Mouse (Mus musculus) midbrain, embryonic 16.5 days (tissue): ENCODE results near the gene Fblim1. TPM values are rescaled to one million over a fixed set of nuclear protein-coding genes. Genes with fewer than 3 reads are reported as not detected.

Experiments used
- ATAC-seq: fragments of 200-750 bp; cut with Nextera tagmentation; 2 replicates; pipeline ENCODE4 v1.8.0; 2017; ENCODE audit warnings: moderate TSS enrichment
- H3K27ac ChIP-seq: fragments of 300-500 bp; sonication (generic); 2 replicates; pipeline ENCODE4 v1.5.1; 2014; ENCODE audit warnings: mild to moderate bottlenecking, low read length, mixed read lengths
- H3K27me3 ChIP-seq: fragments of 300-500 bp; sonication (generic); 2 replicates; pipeline ENCODE4 v1.6.1; 2014; ENCODE audit warnings: low read depth, low read length, mixed read lengths; ENCODE audit not compliant: control insufficient read depth, insufficient read depth
- H3K36me3 ChIP-seq: fragments of 300-500 bp; sonication (generic); 2 replicates; pipeline ENCODE4 v1.6.1; 2014; ENCODE audit warnings: mild to moderate bottlenecking, low read length, moderate library complexity, mixed read lengths; ENCODE audit not compliant: control insufficient read depth, insufficient read depth
- H3K4me1 ChIP-seq: fragments of 300-500 bp; sonication (generic); 2 replicates; pipeline ENCODE4 v1.6.1; 2014; ENCODE audit warnings: mild to moderate bottlenecking, low read length, mixed read lengths; ENCODE audit not compliant: control insufficient read depth, insufficient read depth
- H3K4me2 ChIP-seq: fragments of 300-500 bp; sonication (generic); 2 replicates; pipeline ENCODE4 v1.6.1; 2014; ENCODE audit warnings: mild to moderate bottlenecking, low read length, mixed read lengths
- H3K4me3 ChIP-seq: fragments of 300-500 bp; sonication (generic); 2 replicates; pipeline ENCODE4 v1.5.1; 2014; ENCODE audit warnings: low read depth, mild to moderate bottlenecking, low read length, moderate library complexity, mixed read lengths
- H3K9ac ChIP-seq: fragments of 300-500 bp; sonication (generic); 2 replicates; pipeline ENCODE4 v1.6.1; 2014; ENCODE audit warnings: low read depth, low read length, mixed read lengths
- H3K9me3 ChIP-seq: fragments of 300-500 bp; sonication (generic); replicated peaks from 2 replicates; pipeline ENCODE4 v1.6.1; 2014; ENCODE audit warnings: mild to moderate bottlenecking, low read length, mixed read lengths; ENCODE audit not compliant: control insufficient read depth, poor library complexity, severe bottlenecking
- WGBS: fragments of 180-500 bp; shearing (Covaris S2); extraction: QIAGEN DNeasy Blood & Tissue Kit; methylation state at CpG from one replicate; pipeline ENCODE4 v1.1.7; 2014; 5-methylcytosine and 5-hydroxymethylcytosine counted together
- polyA plus RNA-seq: library from polyadenylated mRNA; unstranded; fragments of >200 nt; fragmentation: Nextera tagmentation; extraction: Ambion mirVana; gene quantifications from 2 replicates; pipeline ENCODE4 v1.2.1, GENCODE M21; 2015

Gene Fblim1
- polyA plus RNA-seq, 1 experiment from 2014 or later: 35.6 TPM

GRCm38 (mm10) chr4:141622580-141622979, 16.7 kb upstream of the Fblim1 start:
- Histone ChIP-seq H3K9ac (no peak overlapping the region), H3K4me3 (no peak overlapping the region), H3K36me3 (peaks cover 20% of the 10 kb centered on the region), H3K4me2 (no peak overlapping the region), H3K27me3 (no peaks in the 10 kb centered on the region), H3K27ac (no peak overlapping the region), H3K4me1 (peaks cover 2% of the 10 kb centered on the region), H3K9me3 (no peaks in the 10 kb centered on the region)
- 91% methylated on average over 5 of the region's 5 CpGs for WGBS
- ATAC-seq: no peak

- ATAC-seq: no peak
- Histone ChIP-seq H3K4me3 (no peak overlapping the region), H3K9ac (no peak overlapping the region), H3K36me3 (peaks cover 17% of the 10 kb centered on the region), H3K4me1 (peaks cover 3% of the 10 kb centered on the region), H3K27ac (no peak overlapping the region), H3K4me2 (no peak overlapping the region), H3K9me3 (no peaks in the 10 kb centered on the region), H3K27me3 (no peaks in the 10 kb centered on the region)
- WGBS: 84% methylated on average over 8 of the region's 8 CpGs
Observed at GRCm38 (mm10) chr4:141622091-141622490, 16.2 kb upstream of the Fblim1 start.

GRCm38 (mm10) chr4:141621297-141621696, 15.4 kb upstream of the Fblim1 start:
- no peaks in the 10 kb centered on the region for H3K27me3 ChIP-seq
- H3K9ac ChIP-seq: no peak overlapping the region
- WGBS: 87% methylated on average over 8 of the region's 8 CpGs
- H3K36me3 ChIP-seq: peaks cover 11% of the 10 kb centered on the region
- peaks cover 3% of the 10 kb centered on the region for H3K4me1 ChIP-seq
- no peak overlapping the region for H3K4me2 ChIP-seq
- H3K4me3 ChIP-seq: no peak overlapping the region
- H3K27ac ChIP-seq: no peak overlapping the region
- ATAC-seq: no peak
- H3K9me3 ChIP-seq: no peaks in the 10 kb centered on the region

- WGBS: 86% methylated on average over 9 of the region's 9 CpGs
- Histone ChIP-seq H3K36me3 (0 out of 2 replicates have a peak, but pooled peaks cover under 1% of the 10 kb centered on the region), H3K4me1 (peaks cover 3% of the 10 kb centered on the region), H3K4me3 (no peak overlapping the region), H3K9ac (no peak overlapping the region), H3K9me3 (no peaks in the 10 kb centered on the region), H3K4me2 (no peak overlapping the region), H3K27me3 (no peaks in the 10 kb centered on the region), H3K27ac (no peak overlapping the region)
- ATAC-seq: no peak
Observed at GRCm38 (mm10) chr4:141619299-141619883, 13.5 kb upstream of the Fblim1 start.

GRCm38 (mm10) chr4:141618565-141619243, 12.8 kb upstream of the Fblim1 start, which contains the start of gene Tmem82:
Gene Tmem82 (minus strand): TSS chr4:141618633.
- Histone ChIP-seq H3K9ac (no peak within 1 kb of the TSS), H3K27me3 (no peaks in the 10 kb centered on the region), H3K4me3 (no peak within 1 kb of the TSS), H3K9me3 (no peaks in the 10 kb centered on the region), H3K4me2 (peak within 1 kb of the TSS; percentile 35), H3K36me3 (no peaks in the 10 kb centered on the region), H3K4me1 (peaks cover 3% of the 10 kb centered on the region), H3K27ac (no peak within 1 kb of the TSS)
- WGBS: 31% methylated on average over 16 of the region's 20 CpGs
- ATAC-seq: no peak

GRCm38 (mm10) chr4:141617863-141618564, 12.1 kb upstream of the Fblim1 start:
- WGBS: 10% methylated on average over 22 of the region's 22 CpGs
- no peak overlapping the region for H3K4me3 ChIP-seq
- ATAC-seq: no peak
- no peaks in the 10 kb centered on the region for H3K9me3 ChIP-seq
- H3K4me1 ChIP-seq: peaks cover 3% of the 10 kb centered on the region
- H3K36me3 ChIP-seq: no peaks in the 10 kb centered on the region
- peak overlapping the region; percentile 35 for H3K4me2 ChIP-seq
- no peak overlapping the region for H3K9ac ChIP-seq
- no peaks in the 10 kb centered on the region for H3K27me3 ChIP-seq
- no peak overlapping the region for H3K27ac ChIP-seq

- H3K4me2 ChIP-seq: peak overlapping the region; percentile 35
- no peak overlapping the region for H3K4me3 ChIP-seq
- H3K27ac ChIP-seq: no peak overlapping the region
- peaks cover 3% of the 10 kb centered on the region for H3K4me1 ChIP-seq
- no peaks in the 10 kb centered on the region for H3K9me3 ChIP-seq
- no peak overlapping the region for H3K9ac ChIP-seq
- H3K36me3 ChIP-seq: no peaks in the 10 kb centered on the region
- whole genome bisulfite sequencing: 7% methylated on average over 19 of the region's 20 CpGs
- peak; percentile 44; the same call in 1 of the 2 replicates for ATAC-seq
- no peaks in the 10 kb centered on the region for H3K27me3 ChIP-seq
Observed at GRCm38 (mm10) chr4:141617299-141617698, 11.4 kb upstream of the Fblim1 start.

- Histone ChIP-seq H3K4me1 (peaks cover 3% of the 10 kb centered on the region), H3K36me3 (no peaks in the 10 kb centered on the region), H3K9me3 (no peaks in the 10 kb centered on the region), H3K4me3 (no peak overlapping the region), H3K9ac (no peak overlapping the region), H3K27ac (no peak overlapping the region), H3K27me3 (no peaks in the 10 kb centered on the region), H3K4me2 (no peak overlapping the region)
- ATAC-seq: no peak
- WGBS: 71% methylated on average over 6 of the region's 6 CpGs
Observed at GRCm38 (mm10) chr4:141616811-141617210, 10.9 kb upstream of the Fblim1 start.

- no peak overlapping the region for H3K4me3 ChIP-seq
- H3K4me1 ChIP-seq: peaks cover 3% of the 10 kb centered on the region
- H3K4me2 ChIP-seq: no peak overlapping the region
- no peak overlapping the region for H3K9ac ChIP-seq
- H3K9me3 ChIP-seq: no peaks in the 10 kb centered on the region
- H3K36me3 ChIP-seq: no peaks in the 10 kb centered on the region
- WGBS: 84% methylated on average over 14 of the region's 14 CpGs
- no peak overlapping the region for H3K27ac ChIP-seq
- ATAC-seq: no peak
- H3K27me3 ChIP-seq: no peaks in the 10 kb centered on the region
Observed at GRCm38 (mm10) chr4:141614946-141615345, 9.1 kb upstream of the Fblim1 start.
